Mouse (Mus musculus): Measurements from ENCODE around the gene Irak3.

DNA sequence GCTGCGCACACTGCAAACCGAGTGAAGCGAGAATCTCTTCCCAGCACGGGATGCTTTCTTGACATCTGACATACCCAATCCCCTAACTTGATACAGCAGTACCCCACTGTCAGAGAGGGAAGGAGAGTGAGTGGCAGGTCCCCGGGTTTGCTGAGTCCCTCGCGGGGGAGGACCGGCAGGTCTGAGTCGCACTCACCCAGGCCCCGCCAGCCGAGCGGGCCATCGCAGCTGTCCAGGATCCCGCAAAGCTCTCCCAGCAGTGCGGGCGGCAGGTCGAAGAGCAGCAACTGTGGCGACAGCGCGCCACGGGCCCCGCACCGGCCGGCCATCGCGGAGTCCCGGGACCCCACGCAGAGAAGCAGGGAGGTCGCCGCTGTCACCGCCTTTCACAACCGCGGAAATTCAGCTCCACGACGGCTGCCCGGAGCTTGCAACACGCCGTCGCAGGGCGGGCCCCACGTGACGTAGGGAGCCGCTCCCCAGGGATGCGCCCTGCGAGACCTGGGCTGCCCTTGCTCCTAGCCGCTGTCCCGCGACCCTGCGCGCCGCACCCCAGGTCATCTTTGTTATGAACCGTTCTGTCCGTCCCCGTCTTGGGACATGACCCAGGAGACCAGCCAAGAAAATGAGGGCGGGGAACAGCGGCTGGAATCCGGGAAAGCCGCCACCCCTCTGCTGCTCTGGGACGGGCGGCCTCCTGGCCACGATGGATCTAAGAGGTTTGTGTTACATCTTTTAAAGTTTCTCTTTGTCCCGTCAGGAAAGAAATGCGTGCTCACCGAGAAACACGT lies 604 bp downstream of the Irak3 start, which contains the start of gene Tmbim4:
- TF ChIP-seq POLR2A (IDR thresholded peaks at IDR 0.05; ENCODE audit: insufficient read depth, low read length), result no peak
- no peak for TF ChIP-seq EP300 (IDR thresholded peaks at IDR 0.05; ENCODE audit: insufficient read depth, low read depth, low read length)

Data from ES-Bruce4 (cell line).